In the genomic region with DNA sequence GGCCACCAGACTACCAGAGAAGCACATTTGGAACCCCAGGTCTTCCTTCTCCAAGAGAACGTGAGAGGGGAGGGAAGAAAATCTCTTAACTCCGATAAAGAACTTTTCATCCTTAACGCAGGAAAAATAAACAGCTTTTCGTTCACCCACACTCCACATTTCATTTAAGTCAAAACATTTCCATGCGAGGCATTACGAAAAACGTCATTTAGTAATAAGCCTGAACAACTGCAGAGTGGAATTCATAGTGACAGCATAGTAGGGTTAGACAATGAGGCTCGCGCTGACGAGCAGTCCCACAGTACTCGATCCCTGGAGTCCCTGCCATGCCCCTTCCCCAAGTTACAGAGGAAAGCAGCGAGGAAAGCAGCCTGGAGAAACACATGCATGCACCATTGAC, we compare ENCODE assay signal across 8 mouse cellular contexts.
DNase-seq lines count a peak whose midpoint lies in the region; ATAC-seq and TF ChIP-seq lines count a peak whose summit lies in the region.

No protein-coding gene starts in this region.

- H3K27me3 ChIP-seq in heart, embryonic 15.5 days = no peaks in the 10 kb centered on the region
- H3K27me3 ChIP-seq in embryonic facial prominence, embryonic 13.5 days = peaks cover 28% of the 10 kb centered on the region
- H3K27me3 ChIP-seq in hindbrain, embryonic 16.5 days (replicated peaks; ENCODE audit: control insufficient read depth, insufficient read depth, low read length) = no peaks in the 10 kb centered on the region
- no peaks in the 10 kb centered on the region for H3K27me3 ChIP-seq in midbrain, postnatal 0 days (ENCODE audit: insufficient read depth, low read length)

- no peak overlapping the region for H3K27ac ChIP-seq in heart, embryonic 15.5 days
- H3K27ac ChIP-seq in embryonic facial prominence, embryonic 13.5 days = 0 out of 2 replicates have a peak overlapping the region, but pooled peaks have one; percentile 0
- no peak overlapping the region for H3K27ac ChIP-seq in hindbrain, embryonic 16.5 days (ENCODE audit: low read depth, low read length)
- no peak overlapping the region for H3K27ac ChIP-seq in midbrain, postnatal 0 days (ENCODE audit: low read depth, low read length)

- intact Hi-C loops in heart, postnatal 36 days (cut with DNase I) = no loop called here

- no peaks in the 10 kb centered on the region for H3K4me1 ChIP-seq in heart, embryonic 15.5 days (replicated peaks)
- peaks cover 16% of the 10 kb centered on the region; the same call in 1 of the 2 replicates for H3K4me1 ChIP-seq in embryonic facial prominence, embryonic 13.5 days
- H3K4me1 ChIP-seq in hindbrain, embryonic 16.5 days (ENCODE audit: control insufficient read depth, insufficient read depth, low read depth, low read length) = peaks cover 6% of the 10 kb centered on the region
- 0 out of 2 replicates have a peak, but pooled peaks cover 3% of the 10 kb centered on the region for H3K4me1 ChIP-seq in midbrain, postnatal 0 days (ENCODE audit: insufficient read depth, low read length)

- no peak for TF ChIP-seq CTCF in midbrain, postnatal 0 days (IDR thresholded peaks at IDR 0.05)

- 52% methylated on average over 12 of the region's 12 CpGs for WGBS in heart, embryonic 15.5 days
- WGBS in embryonic facial prominence, embryonic 13.5 days = 26% methylated on average over 12 of the region's 12 CpGs
- 40% methylated on average over 12 of the region's 12 CpGs for WGBS in hindbrain, embryonic 16.5 days
- WGBS in midbrain, postnatal 0 days = 34% methylated on average over 12 of the region's 12 CpGs

- H3K4me2 ChIP-seq in heart, embryonic 15.5 days = 0 out of 2 replicates have a peak overlapping the region, but pooled peaks have one; percentile 24
- H3K4me2 ChIP-seq in embryonic facial prominence, embryonic 13.5 days = peak overlapping the region; percentile 62
- H3K4me2 ChIP-seq in hindbrain, embryonic 16.5 days (ENCODE audit: low read length) = peak overlapping the region; percentile 36
- peak overlapping the region; percentile 47 for H3K4me2 ChIP-seq in midbrain, postnatal 0 days (ENCODE audit: low read depth, low read length, poor library complexity, severe bottlenecking)

- no peak for DNase-seq in heart, postnatal 36 days
- DNase-seq in midbrain, postnatal 0 days (ENCODE audit: low spot score) = no peak
- no peak for DNase-seq in cerebellum, postnatal 25 days
- DNase-seq in B cell, adult 2 months = no peak
- no peak for DNase-seq in spleen, postnatal 10 days (ENCODE audit: low spot score in 2 of 2)

- no peak for ATAC-seq in heart, embryonic 15.5 days (replicated peaks; ENCODE audit: insufficient number of reproducible peaks, insufficient read depth, low FRiP score, low read depth)
- ATAC-seq in embryonic facial prominence, embryonic 13.5 days (ENCODE audit: insufficient number of reproducible peaks, insufficient read depth, low FRiP score, low TSS enrichment, low read depth) = no peak
- ATAC-seq in hindbrain, embryonic 16.5 days = no peak
- ATAC-seq in midbrain, postnatal 0 days (ENCODE audit: low FRiP score) = no peak

- no peak overlapping the region for H3K4me3 ChIP-seq in heart, embryonic 15.5 days
- H3K4me3 ChIP-seq in embryonic facial prominence, embryonic 13.5 days = peak overlapping the region; percentile 15; the same call in 1 of the 2 replicates
- H3K4me3 ChIP-seq in hindbrain, embryonic 16.5 days (ENCODE audit: low read length) = peak overlapping the region; percentile 9; the same call in 1 of the 2 replicates
- peak overlapping the region; percentile 2; the same call in 1 of the 2 replicates for H3K4me3 ChIP-seq in midbrain, postnatal 0 days (ENCODE audit: low read depth, low read length)

- H3K9ac ChIP-seq in heart, embryonic 15.5 days = no peak overlapping the region
- peak overlapping the region; percentile 33 for H3K9ac ChIP-seq in embryonic facial prominence, embryonic 13.5 days
- H3K9ac ChIP-seq in hindbrain, embryonic 16.5 days (ENCODE audit: low read depth, low read length) = no peak overlapping the region
- no peak overlapping the region for H3K9ac ChIP-seq in midbrain, postnatal 0 days (replicated peaks; ENCODE audit: low read length, poor library complexity, severe bottlenecking)

- no peaks in the 10 kb centered on the region for H3K36me3 ChIP-seq in heart, embryonic 15.5 days
- H3K36me3 ChIP-seq in embryonic facial prominence, embryonic 13.5 days = no peaks in the 10 kb centered on the region
- H3K36me3 ChIP-seq in hindbrain, embryonic 16.5 days (ENCODE audit: control insufficient read depth, insufficient read depth, low read length) = no peaks in the 10 kb centered on the region
- H3K36me3 ChIP-seq in midbrain, postnatal 0 days (ENCODE audit: insufficient read depth, low read length) = no peaks in the 10 kb centered on the region

- H3K9me3 ChIP-seq in heart, embryonic 15.5 days (replicated peaks) = no peaks in the 10 kb centered on the region
- no peaks in the 10 kb centered on the region for H3K9me3 ChIP-seq in embryonic facial prominence, embryonic 13.5 days
- H3K9me3 ChIP-seq in hindbrain, embryonic 16.5 days (ENCODE audit: control insufficient read depth, low read length) = no peaks in the 10 kb centered on the region
- no peaks in the 10 kb centered on the region for H3K9me3 ChIP-seq in midbrain, postnatal 0 days (ENCODE audit: low read length)
